Mouse (Mus musculus) lung, postnatal 0 days (tissue): Measurements from ENCODE around the gene Fras1.

ENCODE experiments used
- CTCF ChIP-seq: IDR thresholded peaks from 2 replicates; pipeline ENCODE4 v1.5.1; 2016; ENCODE audit warnings: antibody characterized with exemption, mild to moderate bottlenecking
- EP300 ChIP-seq: IDR thresholded peaks from 2 replicates; pipeline ENCODE4 v1.6.1; 2016; ENCODE audit warnings: antibody characterized with exemption, mild to moderate bottlenecking, control low read depth

DNA sequence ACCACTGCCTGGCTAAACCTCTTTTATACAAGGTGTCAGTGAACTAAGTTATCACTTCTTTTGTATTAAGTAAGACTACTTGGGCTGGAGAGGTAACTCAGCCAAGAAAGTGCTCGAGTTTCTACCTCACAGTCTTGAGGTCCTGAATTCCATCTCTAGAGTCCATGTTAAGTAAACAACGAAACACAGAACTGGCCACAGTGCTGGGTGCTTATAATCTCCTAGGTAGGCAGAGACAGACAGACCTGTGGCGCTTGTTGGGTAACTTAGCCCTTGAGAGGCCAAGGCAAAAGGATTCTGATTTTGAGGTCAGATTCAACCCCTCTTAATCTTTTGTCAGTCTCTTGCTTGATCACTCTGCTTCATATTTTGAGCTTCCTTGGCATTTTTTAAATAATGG, 156.8 kb downstream of the Fras1 start:
- TF ChIP-seq EP300 (no peak), CTCF (no peak)
